Mouse (Mus musculus): ENCODE results near the gene Htr5a.

The Htr5a gene

GRCm38 (mm10) chr5:27841701-27842295, at the start of gene Htr5a:
TSS of gene Htr5a (plus strand) at chr5:27842149.
- no peak for DNase-seq (ENCODE audit: low read depth)

- no peak for DNase-seq (ENCODE audit: low read depth)
These were observed 49.8 kb upstream of the Htr5a start for GRCm38 (mm10) chr5:27792173-27792470.

GRCm38 (mm10) chr5:27792531-27793205, 49.3 kb upstream of the Htr5a start:
- peak; percentile 60 for DNase-seq (ENCODE audit: low read depth)

- peak; percentile 79 for DNase-seq (ENCODE audit: low read depth)
These were observed 48.0 kb upstream of the Htr5a start for GRCm38 (mm10) chr5:27793923-27794322.

GRCm38 (mm10) chr5:27814282-27814681, 27.7 kb upstream of the Htr5a start:
- no peak for DNase-seq (ENCODE audit: low read depth)

GRCm38 (mm10) chr5:27818840-27819672, 22.9 kb upstream of the Htr5a start:
- no peak for DNase-seq (ENCODE audit: low read depth)

GRCm38 (mm10) chr5:27821161-27821560, 20.8 kb upstream of the Htr5a start:
- DNase-seq (ENCODE audit: low read depth) = no peak

- no peak for DNase-seq (ENCODE audit: low read depth)
These were observed 14.0 kb upstream of the Htr5a start for GRCm38 (mm10) chr5:27827971-27828370.

- no peak for DNase-seq (ENCODE audit: low read depth)
These were observed 6.9 kb upstream of the Htr5a start for GRCm38 (mm10) chr5:27835096-27835495.

- no peak for DNase-seq (ENCODE audit: low read depth)
These were observed 3.9 kb upstream of the Htr5a start for GRCm38 (mm10) chr5:27838061-27838460.

GRCm38 (mm10) chr5:27842671-27843320, 847 bp downstream of the Htr5a start:
- no peak for DNase-seq (ENCODE audit: low read depth)

- DNase-seq (ENCODE audit: low read depth) = peak; percentile 9
These were observed 5.0 kb downstream of the Htr5a start for GRCm38 (mm10) chr5:27846979-27847378.

- DNase-seq (ENCODE audit: low read depth) = peak; percentile 40
These were observed 12.3 kb downstream of the Htr5a start for GRCm38 (mm10) chr5:27854290-27854689.

GRCm38 (mm10) chr5:27855726-27856125, 13.8 kb downstream of the Htr5a start:
- DNase-seq (ENCODE audit: low read depth) = no peak

GRCm38 (mm10) chr5:27873240-27874082, 31.5 kb downstream of the Htr5a start:
- no peak for DNase-seq (ENCODE audit: low read depth)

- no peak for DNase-seq (ENCODE audit: low read depth)
These were observed 32.3 kb downstream of the Htr5a start for GRCm38 (mm10) chr5:27874211-27874610.

- DNase-seq (ENCODE audit: low read depth) = no peak
These were observed 33.6 kb downstream of the Htr5a start for GRCm38 (mm10) chr5:27875341-27876105.

GRCm38 (mm10) chr5:27878356-27878755, 36.4 kb downstream of the Htr5a start:
- no peak for DNase-seq (ENCODE audit: low read depth)

- DNase-seq (ENCODE audit: low read depth) = no peak
These were observed 37.8 kb downstream of the Htr5a start for GRCm38 (mm10) chr5:27879726-27880125.

GRCm38 (mm10) chr5:27880329-27881036, 38.5 kb downstream of the Htr5a start:
- no peak for DNase-seq (ENCODE audit: low read depth)
